Mouse (Mus musculus): ENCODE measurements at regions not wholly inside any gene's neighbourhood (a gene's known extent, or its start where the extent isn't known, plus 50 kb on each side); places are given as distances from the start of the nearest gene placed in this dataset.
"Not testable (repeated sequence)": the region's sequence is repeated elsewhere in the genome, so short reads cannot be mapped to it uniquely, and the experiment has no call there.

DNA sequence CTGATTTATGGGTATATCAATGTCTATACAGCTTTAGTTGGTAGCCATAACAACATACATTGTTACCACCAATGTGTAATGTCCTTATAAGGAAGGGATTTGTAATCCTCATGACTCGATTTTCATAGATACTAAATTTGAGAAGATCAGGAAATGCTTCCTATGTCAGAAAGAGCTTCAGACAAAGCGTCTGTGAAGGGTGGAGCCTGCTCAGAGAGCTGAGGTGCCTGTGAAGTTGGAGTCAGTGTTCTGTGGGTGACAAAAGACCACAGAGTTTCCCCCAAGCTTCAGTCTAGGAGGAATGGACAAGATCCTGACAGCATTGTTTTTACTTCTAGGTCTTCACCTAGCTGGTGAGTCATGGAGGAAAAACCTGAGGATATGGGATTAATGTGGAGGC lies 874.2 kb upstream of the Olfr1507 start:
- no peak for DNase-seq

DNA sequence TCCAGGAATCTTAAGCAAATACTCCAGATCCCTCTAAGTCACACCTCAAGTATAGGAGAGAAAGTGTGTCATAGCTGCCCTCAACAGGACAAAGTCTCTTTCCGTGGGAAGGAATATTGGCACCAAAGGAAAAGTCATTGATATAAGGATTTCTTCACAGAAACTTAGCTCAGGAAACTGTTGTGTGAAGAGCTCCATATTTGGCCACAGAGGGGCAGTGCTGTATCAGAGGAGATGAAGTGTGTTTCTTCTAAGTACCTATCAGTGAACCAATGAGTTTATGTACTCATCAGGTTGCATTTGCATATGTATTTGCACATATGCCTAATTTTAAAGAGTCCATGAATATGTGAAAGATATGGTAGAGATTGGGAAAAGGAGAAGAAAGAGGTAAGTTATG lies 871.9 kb upstream of the Olfr1507 start:
- DNase-seq = not testable (repeated sequence)

DNA sequence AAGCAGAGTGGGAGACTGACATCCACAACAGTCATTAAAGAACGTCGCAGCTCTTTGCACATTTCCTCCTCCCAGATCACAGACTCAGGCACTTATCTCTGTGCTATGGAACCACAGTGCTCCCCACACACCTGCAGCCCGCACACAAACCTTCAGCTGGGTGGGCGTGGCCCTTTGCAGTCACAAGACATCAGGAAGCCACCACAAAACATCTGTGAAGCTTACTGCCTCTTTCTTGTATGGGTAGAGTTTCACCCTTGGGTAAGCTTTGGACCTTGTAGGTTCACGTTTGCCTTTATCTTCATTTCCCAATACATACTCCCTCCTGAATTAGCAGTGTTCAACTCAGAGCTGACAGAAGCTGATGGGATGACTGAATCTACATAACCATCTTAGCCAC lies 868.4 kb upstream of the Olfr1507 start:
- not testable (repeated sequence) for DNase-seq

DNA sequence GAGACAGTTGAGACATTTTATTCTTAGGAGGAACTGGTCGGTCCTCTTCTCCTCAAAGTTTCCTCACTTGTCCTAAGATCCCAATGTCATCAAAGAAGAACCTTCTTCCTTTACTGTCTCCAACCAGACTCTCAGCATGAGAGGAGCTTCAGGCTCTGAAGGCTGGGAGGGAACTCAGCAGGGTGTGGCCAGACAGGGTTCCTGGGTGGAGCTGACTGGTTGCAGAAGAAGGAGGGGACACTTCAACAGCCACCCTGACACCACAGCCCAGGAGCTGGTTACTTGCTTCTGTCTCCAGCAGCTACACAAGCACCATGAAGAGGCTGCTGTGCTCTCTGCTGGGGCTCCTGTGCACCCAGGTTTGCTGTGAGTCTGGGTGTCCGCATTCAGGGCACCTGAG lies 866.5 kb upstream of the Olfr1507 start:
- not testable (repeated sequence) for DNase-seq

DNA sequence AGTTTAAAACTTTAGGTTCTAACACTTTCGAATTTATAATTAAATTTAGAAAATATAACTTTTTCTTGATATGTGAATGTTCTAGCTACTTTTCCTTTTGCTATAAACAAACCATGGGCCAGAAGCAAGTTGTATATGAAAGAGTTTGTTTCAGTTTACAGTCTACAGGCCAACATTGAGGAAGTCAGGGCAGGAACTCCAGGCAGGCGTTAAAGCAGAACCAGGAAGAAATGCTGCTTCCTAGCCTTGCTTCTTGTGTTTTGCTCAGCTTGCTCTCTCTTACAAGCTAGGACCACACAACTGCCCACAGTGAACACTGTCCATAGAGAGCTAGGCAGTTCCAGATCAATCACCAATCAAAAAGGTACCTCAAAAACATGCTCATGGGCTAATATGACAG lies 861.9 kb upstream of the Olfr1507 start:
- not testable (repeated sequence) for DNase-seq

DNA sequence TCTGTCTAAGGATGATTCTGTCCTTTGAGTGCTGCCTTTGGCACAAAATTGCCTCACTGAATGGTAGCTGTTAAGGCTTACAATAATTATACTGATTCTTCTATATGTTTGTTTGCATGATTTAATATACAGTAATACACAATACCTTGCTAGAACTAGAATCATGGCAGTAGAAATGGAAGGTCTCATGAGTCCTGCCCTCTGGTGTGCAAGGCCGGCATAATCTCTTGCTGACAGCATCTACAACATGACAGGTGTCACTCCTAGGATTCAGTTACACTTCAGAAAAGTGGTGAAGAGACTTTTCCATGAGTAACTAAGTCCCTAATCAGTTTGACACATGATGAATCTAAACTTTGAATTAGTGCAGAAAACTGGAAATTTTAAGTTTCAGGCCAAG lies 861.2 kb upstream of the Olfr1507 start:
- not testable (repeated sequence) for DNase-seq

DNA sequence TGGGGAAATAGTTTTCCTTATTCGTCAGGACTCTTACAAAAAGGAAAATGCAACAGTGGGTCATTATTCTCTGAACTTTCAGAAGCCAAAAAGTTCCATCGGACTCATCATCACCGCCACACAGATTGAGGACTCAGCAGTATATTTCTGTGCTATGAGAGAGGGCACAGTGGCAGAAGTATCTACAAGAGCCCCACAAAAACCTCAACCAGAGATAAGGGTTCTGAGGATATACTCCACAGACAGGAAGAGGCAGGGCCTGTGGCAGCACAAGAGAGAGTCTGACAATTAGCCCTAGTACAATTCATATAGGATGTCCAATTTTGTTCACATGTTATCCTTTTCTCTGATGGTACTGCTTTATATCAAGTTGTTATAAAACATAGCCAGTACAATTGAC lies 855.9 kb upstream of the Olfr1507 start:
- not testable (repeated sequence) for DNase-seq

DNA sequence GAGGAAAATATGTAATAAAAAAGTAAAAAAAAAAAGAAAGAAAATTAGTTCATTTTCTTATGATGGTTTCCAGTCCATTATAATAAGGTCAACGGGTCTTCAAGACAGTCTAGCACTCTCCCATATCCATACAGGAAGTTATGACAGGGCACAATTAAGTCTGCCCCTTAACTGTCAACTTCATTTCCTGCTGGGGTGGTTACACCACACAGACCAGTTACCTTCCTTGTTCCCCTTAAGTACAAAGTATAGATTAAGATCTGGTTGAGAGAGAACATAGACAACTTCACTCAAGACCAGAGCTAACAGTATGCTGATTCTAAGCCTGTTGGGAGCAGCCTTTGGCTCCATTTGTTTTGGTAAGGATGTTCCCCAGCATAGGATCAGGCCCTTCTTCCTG lies 855.2 kb upstream of the Olfr1507 start:
- not testable (repeated sequence) for DNase-seq

DNA sequence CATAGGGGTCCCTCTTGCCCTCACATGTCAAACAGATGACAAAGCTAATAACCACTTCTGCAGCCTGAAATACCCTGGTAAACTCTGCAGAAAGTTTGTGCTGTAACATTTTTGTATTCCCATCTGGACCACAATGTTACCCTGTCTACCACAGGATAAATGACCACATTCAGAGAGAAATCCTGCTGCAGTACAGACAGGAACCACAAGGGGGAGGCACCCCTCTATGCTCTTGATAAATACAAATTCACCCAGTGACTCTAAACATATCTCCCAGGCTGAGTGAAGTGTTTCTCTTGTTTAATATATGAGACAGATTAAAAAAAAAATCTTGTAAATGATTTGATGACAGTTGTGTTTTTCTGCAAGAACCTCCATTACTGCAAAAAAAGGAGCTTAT lies 853.6 kb upstream of the Olfr1507 start:
- not testable (repeated sequence) for DNase-seq

DNA sequence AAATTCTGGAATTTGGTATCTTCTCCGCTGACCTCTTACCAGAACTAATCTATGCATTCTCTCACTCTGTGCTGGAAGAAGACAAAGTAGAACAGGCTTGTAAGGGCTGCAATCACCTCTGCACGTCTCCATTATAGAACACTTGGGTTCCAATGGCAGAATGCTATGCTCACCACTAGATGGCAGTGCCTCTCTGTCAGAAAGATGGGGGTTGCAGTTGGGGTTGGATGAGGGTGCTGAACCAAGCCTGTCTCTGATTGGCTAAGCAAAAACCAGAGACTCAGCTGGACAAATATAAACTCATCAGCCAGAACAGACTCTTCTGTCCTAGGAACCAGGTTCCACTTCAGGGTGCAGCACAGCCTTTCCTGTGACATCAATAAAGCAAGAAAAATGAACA lies 850.0 kb upstream of the Olfr1507 start:
- DNase-seq = not testable (repeated sequence)

DNA sequence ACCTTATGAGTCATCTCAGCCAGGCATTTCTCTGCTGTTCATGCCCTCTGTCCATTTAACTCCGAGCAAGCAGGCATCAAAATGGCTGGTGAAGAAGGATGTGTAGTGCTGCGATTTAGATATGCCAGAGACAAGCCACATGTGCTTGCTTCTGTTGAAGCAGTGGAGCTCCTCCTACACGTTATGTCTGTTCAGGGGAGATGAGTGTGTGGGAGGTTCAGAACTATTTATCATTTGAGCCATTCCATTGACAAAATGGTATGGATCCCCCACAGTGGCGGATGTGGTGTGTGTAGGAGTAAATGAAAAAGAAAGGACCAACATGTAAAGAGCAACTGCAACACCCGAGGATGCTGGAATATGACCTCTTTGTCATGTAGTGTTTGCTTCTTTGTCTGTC lies 848.3 kb upstream of the Olfr1507 start:
- not testable (repeated sequence) for DNase-seq

DNA sequence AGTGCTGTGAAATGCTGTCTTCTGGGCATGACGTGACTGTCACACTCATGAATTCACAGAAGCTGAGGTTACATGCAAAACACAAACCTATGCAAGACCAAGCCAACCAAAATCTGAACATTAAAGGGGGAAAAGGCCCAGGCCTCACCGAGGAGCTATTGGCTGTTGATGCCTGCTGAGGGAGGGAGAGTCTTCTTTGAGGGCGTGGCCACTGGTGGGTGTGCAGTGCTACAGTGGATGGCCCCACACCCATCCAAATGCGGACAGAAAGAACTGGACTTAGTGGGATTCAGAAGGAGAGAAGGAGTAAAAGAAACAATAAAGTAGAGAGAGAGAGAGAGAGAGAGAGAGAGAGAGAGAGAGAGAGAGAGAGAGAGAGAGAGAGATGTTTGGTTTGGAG lies 843.6 kb upstream of the Olfr1507 start:
- not testable (repeated sequence) for DNase-seq

DNA sequence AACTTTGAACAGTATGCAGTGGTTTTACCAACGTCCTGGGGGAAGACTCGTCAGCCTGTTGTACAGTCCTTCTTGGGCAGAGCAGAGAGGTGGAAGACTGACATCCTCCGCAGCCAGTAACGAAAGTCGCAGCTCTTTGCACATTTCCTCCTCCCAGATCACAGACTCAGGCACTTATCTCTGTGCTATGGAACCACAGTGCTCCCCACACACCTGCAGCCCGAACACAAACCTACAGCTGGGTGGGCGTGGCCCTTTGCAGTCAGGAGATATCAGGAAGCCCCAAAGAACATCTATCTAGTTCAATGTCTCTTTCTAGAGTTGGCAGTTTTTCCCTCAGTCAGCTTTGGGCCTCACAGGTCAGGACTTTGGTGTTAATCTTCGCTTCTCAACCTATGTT lies 841.9 kb upstream of the Olfr1507 start:
- DNase-seq = not testable (repeated sequence)

DNA sequence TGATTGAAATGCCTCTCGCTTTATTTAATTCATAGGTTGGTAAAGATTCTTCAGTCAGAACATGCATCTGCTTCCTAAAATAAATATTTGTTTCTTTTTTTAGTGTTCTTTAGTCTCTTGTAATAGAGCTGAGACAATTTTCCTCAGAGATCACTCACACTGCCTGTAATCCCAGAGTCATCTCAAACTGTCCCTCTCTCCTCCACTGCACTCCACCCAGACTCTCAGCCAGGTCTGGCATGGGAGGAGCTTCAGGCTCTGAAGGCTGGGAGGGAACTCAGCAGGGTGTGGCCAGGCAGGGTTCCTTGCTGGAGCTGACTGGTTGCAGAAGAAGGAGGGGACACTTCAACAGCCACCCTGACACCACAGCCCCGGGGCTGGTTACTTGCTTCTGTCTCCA lies 841.2 kb upstream of the Olfr1507 start:
- DNase-seq = not testable (repeated sequence)

DNA sequence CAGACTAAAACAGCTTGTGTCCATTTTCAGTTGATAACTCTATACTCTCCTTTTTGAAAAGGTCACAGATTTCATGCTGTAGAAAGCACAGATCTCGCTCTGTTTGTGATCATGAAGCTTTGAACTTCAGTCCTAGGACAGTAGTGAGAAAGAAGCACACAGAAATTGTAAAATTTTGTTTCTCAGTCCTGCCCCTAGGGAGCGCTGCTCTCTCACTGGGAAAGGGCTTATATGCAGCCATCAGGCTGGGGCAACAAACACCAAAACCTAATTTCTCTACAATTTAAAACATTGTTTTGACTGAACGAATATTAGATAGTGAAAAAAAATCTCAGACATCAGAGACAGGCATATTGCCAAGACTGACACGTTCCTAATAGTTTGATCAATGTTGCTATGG lies 838.9 kb upstream of the Olfr1507 start:
- DNase-seq = not testable (repeated sequence)

DNA sequence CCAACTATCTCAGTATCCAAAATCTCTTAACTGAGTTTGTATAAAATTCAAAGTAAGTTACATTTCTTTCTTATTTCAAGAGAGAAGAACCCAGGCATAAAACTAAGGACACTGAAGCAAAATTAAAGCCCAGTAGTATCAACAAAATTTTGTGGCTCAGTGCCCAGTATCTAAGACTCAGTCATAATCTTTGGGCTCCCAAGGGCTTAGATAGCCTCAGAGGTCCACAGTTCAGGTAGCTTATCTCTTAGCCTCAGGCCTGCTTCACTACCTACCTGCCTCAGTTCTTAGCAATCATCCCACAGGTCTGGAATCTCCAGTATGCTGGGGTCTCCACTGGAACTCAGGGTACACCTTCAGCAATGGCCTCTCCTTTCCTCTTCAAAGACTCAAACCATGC lies 835.6 kb upstream of the Olfr1507 start:
- DNase-seq = not testable (repeated sequence)

DNA sequence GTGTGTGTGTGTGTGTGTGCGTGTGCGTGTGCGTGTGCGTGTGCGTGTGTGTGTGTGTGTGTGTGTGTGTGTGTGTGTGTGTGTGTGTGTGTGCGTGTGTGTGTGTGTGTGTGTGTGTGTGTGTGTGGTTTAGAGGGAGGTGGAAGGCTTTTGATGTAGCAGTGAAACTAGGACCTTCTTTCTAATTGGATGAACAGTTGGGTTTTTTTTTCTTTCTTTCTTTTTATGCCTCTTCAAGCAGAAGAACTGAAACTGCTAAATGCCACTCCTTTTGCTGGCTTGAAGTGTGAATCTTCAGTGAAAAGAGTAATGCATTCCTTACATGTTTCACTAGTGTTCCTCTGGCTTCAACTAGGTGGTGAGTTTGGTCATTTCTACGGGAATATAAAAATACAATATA lies 828.8 kb upstream of the Olfr1507 start:
- DNase-seq = not testable (repeated sequence)

DNA sequence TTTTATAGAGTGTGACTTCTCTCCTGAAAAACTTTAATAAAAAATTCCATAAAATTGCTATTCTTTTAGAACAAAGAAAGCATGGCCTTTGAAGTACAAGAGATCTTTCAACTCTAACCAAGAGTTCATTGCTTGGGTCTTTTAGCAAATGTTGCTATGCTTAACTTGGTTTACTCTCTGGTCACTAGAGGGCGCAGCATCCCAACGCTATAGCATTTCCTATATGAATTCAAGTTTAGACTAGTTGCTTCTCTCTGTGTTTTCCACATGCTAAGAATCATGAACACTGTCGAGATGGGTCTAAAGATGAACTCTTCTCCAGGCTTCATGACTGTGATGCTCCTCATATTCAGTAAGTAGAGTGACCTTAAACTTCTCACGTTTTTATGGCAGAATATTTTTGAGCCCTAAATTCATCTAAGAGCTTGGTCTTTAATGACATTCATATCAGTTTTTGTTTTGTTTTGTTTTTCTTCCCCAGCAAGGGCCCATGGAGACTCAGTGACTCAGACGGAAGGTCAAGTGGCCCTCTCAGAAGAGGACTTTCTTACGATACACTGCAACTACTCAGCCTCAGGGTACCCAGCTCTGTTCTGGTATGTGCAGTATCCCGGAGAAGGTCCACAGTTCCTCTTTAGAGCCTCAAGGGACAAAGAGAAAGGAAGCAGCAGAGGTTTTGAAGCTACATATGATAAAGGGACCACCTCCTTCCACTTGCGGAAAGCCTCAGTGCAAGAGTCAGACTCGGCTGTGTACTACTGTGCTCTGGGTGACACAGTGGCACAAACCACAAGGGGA lies 823.2 kb upstream of the Olfr1507 start:
- DNase-seq = not testable (repeated sequence)

DNA sequence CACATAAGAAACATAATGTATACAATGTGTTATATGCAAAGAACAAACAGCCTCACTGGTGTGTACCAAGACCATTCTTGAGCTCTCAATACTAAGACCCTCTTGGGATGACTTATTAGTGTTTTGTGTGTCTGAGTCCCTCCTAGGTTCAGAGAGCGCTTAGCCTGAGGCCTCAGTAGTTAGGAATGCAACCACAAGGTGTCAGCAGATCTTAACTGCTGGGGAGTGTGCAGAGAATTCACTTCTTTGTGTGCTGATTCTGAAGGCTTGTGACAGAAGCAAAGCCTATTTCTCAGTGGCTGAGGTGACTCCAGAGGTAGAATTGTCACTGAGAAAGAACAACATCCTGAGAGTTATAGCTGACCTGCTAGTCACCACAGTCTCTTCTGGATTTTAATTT lies 816.9 kb upstream of the Olfr1507 start:
- not testable (repeated sequence) for DNase-seq

DNA sequence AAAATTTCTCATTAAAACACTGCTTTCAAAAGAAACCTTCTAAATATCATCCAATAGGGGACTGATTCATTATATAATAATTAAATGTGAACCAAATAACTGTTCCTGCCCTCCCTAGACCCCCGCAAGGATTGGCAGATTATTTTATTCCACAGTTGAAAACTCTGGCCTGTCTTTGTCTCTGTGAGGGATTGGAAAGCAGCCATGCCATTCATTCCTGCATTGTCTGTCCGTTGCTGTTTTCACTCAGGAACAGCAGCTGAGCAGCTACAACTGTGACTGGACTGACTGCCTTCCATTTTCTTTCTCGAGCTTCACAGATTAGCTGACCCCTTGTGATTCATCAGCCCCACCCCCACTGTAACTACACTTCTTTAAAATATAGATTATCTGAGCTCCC lies 807.6 kb upstream of the Olfr1507 start:
- DNase-seq = not testable (repeated sequence)

DNA sequence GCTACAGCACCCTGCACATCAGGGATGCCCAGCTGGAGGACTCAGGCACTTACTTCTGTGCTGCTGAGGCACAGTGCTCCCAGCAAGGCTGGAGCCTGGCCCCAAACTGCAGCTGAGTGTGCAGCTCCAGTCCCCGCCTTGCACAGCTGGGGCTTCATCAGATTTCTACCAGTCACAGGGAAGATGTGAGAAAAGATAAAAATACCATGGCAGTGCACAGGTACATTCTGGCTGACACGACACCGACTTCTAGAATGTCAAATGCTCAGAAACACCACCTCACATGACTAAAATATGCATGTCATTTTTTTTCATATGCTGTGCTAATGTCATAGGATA lies 806.9 kb upstream of the Olfr1507 start:
- DNase-seq = not testable (repeated sequence)

DNA sequence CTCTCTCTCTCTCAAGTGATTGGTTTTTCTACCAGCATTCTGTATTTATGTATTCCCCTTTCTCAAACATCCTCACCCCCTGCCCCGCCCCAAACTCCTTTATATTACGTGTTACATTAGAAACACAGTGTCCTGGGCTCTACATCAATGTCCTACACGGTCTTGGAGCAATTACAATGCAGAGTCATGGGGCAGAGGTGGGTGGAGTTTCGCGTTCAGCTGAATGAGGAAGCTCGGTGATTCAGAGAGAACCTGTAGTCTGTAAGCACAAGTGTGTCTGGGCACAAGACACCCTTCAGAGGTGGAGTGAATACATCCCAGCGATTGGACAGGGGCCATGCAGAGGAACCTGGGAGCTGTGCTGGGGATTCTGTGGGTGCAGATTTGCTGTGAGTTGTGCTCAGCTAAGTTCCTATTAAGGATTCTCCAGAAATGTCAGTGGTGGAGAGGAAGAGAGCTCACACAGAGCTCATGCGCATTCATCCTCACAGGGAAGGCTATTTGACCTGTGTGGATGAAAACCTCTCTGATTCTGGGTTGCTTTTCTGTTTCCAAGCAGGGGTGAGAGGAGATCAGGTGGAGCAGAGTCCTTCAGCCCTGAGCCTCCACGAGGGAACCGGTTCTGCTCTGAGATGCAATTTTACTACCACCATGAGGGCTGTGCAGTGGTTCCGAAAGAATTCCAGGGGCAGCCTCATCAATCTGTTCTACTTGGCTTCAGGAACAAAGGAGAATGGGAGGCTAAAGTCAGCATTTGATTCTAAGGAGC lies 806.4 kb upstream of the Olfr1507 start:
- not testable (repeated sequence) for DNase-seq

DNA sequence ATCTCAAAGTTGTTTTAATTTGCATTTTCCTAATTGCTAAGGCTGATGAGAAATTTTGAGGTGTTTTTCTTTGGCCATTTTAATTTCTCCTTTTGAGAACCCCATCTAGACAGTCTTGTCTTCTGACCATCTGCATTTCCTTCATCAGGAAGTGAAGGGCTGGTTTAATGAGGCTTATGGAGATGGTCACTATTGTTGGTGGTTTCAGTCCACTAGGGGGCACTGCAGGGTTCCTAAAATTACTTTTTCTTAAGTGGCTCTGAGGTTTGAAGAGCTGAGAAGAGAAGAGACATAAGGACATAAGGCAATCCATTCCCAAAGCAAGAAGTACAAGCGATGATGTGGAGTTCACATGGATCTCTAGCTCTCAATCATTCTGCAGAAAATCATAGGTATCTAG lies 805.6 kb upstream of the Olfr1507 start:
- DNase-seq = not testable (repeated sequence)

DNA sequence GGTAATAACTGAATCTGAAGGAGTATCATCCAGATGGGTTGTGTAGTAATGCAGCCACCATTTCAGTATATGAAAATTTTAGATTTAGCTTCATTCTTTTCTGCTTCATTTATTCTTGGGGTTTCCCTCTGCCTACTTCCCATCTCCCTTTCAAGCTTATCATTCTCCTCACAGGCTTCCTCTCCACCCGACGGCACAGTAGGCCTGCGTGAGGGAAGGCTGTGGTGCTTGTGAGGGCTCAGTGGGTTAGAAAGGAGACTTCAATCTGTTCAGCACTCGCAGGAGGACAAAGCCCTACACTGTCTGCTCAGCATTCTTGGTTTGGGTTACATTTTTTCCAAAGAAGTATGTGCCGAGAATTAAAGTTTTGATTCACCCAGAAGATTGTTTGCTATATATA lies 804.2 kb upstream of the Olfr1507 start:
- DNase-seq = not testable (repeated sequence)
